Mouse (Mus musculus): ENCODE results near the gene Usp28. TPM values are rescaled to one million over a fixed set of nuclear protein-coding genes. Genes with fewer than 3 reads are reported as not detected.

Gene Usp28
- polyA plus RNA-seq, 1 experiment from 2014 or later = 31.6 TPM

DNA sequence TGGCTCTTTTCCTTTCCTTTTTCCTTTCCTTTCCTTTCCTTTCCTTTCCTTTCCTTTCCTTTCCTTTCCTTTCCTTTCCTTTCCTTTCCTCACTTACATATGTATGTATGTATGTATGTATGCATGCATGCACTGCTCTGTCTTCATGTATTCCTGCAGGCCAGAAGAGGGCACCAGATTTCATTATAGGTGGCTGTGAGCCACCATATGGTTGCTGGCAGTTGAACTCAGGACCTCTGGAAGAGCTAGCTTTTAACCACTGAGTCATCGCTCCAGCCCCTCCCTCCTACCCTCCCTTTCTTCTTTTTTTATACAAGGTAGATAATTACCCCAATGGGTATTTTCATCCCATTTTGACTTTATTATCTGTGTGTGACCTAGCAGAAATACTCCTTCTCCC lies 10.6 kb downstream of the Usp28 start:
- Histone ChIP-seq H3K4me1 (replicated peaks; ENCODE audit: control insufficient read depth, insufficient read depth, low read length) (no peaks in the 10 kb centered on the region), H3K4me2 (ENCODE audit: low read depth, low read length) (no peak overlapping the region), H3K9me3 (ENCODE audit: control insufficient read depth, low read length) (no peaks in the 10 kb centered on the region), H3K36me3 (ENCODE audit: control insufficient read depth, insufficient read depth, low read length) (no peaks in the 10 kb centered on the region; the same call in 1 of the 2 replicates), H3K9ac (ENCODE audit: low read length) (no peak overlapping the region), H3K4me3 (ENCODE audit: low read length) (no peak overlapping the region), H3K27me3 (ENCODE audit: control insufficient read depth, insufficient read depth, low read depth, low read length) (no peaks in the 10 kb centered on the region), H3K27ac (ENCODE audit: low read length) (no peak overlapping the region)
- ATAC-seq (ENCODE audit: low read depth) = no peak
- WGBS = 100% methylated on average over 1 of the region's 1 CpGs

DNA sequence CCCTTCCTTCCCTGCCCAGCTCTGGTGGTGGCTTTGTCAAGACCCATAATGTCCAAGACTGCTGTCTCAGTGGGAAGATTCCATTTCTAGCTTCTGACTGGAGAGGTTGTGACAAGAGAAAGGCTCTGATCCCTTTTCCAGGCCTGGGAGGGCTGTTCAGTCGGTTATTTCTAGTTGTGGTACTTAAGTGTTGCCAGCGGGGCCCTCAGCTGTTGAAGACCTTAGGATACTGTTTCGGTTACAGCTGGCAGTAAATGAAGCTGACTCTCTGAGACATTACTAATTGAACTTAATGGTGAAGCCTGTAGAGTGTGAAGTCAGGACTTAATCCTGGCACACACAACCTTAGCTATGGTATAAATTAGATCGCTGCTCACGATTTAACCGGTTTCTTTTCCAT lies 14.1 kb downstream of the Usp28 start:
- Histone ChIP-seq H3K9me3 (ENCODE audit: control insufficient read depth, low read length) (no peaks in the 10 kb centered on the region), H3K4me3 (ENCODE audit: low read length) (no peak overlapping the region), H3K27me3 (ENCODE audit: control insufficient read depth, insufficient read depth, low read depth, low read length) (no peaks in the 10 kb centered on the region), H3K4me1 (replicated peaks; ENCODE audit: control insufficient read depth, insufficient read depth, low read length) (no peaks in the 10 kb centered on the region), H3K36me3 (ENCODE audit: control insufficient read depth, insufficient read depth, low read length) (peaks cover 11% of the 10 kb centered on the region), H3K27ac (ENCODE audit: low read length) (no peak overlapping the region), H3K9ac (ENCODE audit: low read length) (no peak overlapping the region), H3K4me2 (ENCODE audit: low read depth, low read length) (no peak overlapping the region)
- WGBS = 84% methylated on average over 6 of the region's 6 CpGs
- ATAC-seq (ENCODE audit: low read depth) = no peak

DNA sequence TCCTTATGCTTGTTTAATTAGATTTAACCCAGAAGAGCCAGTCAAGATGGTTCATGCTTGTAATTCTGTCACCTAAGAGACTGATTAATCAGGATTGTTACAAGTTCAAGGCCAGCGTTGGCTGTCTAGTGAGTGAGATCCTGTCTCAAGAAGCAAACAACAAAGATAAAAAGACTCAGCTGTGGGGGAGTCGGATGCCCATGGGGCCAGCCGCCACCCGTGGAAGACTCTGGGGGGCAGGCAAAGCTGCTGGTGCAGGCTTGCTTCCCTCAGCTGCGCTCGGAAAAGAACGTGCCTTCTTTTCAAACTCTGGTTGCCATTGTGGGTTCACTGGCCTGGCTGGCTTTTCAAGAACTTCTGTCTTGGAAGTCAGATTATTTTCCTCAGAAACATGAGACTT lies 30.6 kb downstream of the Usp28 start:
- Histone ChIP-seq H3K4me3 (ENCODE audit: low read length) (no peak overlapping the region), H3K9me3 (ENCODE audit: control insufficient read depth, low read length) (no peaks in the 10 kb centered on the region), H3K4me2 (ENCODE audit: low read depth, low read length) (no peak overlapping the region), H3K27ac (ENCODE audit: low read length) (no peak overlapping the region), H3K36me3 (ENCODE audit: control insufficient read depth, insufficient read depth, low read length) (peaks cover 44% of the 10 kb centered on the region), H3K27me3 (ENCODE audit: control insufficient read depth, insufficient read depth, low read depth, low read length) (no peaks in the 10 kb centered on the region), H3K4me1 (replicated peaks; ENCODE audit: control insufficient read depth, insufficient read depth, low read length) (no peaks in the 10 kb centered on the region), H3K9ac (ENCODE audit: low read length) (no peak overlapping the region)
- ATAC-seq (ENCODE audit: low read depth) = no peak
- WGBS = 77% methylated on average over 7 of the region's 7 CpGs

DNA sequence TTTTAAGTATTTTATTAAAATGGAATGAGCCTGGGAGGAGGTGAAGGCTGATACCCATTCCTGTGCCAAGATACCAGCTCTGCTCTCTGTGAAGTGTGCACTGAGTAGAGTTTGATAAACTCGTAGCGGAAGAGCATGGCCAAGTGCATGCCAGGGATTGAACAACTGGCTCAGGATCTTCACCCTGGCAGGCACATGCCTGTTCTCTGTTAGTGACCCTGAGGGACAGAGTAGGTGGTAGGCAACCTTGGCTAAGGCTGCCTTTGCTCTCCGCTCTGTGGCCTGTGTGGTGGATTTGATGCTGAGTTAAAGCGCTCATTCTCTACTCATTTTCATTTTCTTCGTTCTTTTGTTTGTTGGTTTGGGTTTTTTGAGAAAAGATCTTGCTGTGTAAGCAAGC lies 36.1 kb downstream of the Usp28 start:
- H3K9ac ChIP-seq (ENCODE audit: low read length) = no peak overlapping the region
- no peaks in the 10 kb centered on the region for H3K4me1 ChIP-seq (replicated peaks; ENCODE audit: control insufficient read depth, insufficient read depth, low read length)
- no peak overlapping the region for H3K27ac ChIP-seq (ENCODE audit: low read length)
- ATAC-seq (ENCODE audit: low read depth) = no peak
- no peaks in the 10 kb centered on the region for H3K27me3 ChIP-seq (ENCODE audit: control insufficient read depth, insufficient read depth, low read depth, low read length)
- H3K9me3 ChIP-seq (ENCODE audit: control insufficient read depth, low read length) = no peaks in the 10 kb centered on the region
- 92% methylated on average over 5 of the region's 5 CpGs for WGBS
- H3K36me3 ChIP-seq (ENCODE audit: control insufficient read depth, insufficient read depth, low read length) = peaks cover 11% of the 10 kb centered on the region
- no peak overlapping the region for H3K4me3 ChIP-seq (ENCODE audit: low read length)
- H3K4me2 ChIP-seq (ENCODE audit: low read depth, low read length) = no peak overlapping the region

DNA sequence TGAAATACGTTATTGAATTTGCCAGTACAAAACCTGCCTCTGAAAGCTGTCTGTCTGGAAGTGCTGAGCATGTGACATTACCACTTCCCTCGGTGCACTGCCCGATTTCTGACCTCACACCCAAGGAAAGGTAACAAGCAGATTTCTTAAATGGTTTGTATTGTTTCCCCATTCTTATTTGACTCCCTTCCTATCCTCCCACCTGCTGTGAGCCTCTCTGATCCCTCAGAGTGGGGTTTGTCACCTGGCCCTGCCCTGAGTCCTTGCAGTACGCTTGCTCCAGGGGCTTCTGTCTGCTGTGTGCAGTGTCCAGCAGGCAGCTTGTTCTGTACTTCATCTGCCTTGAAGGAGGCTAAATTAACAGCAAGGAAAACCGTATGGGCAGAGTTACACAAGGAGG lies 38.8 kb downstream of the Usp28 start:
- Histone ChIP-seq H3K36me3 (ENCODE audit: control insufficient read depth, insufficient read depth, low read length) (peaks cover 19% of the 10 kb centered on the region), H3K27ac (ENCODE audit: low read length) (no peak overlapping the region), H3K4me3 (ENCODE audit: low read length) (no peak overlapping the region), H3K9me3 (ENCODE audit: control insufficient read depth, low read length) (no peaks in the 10 kb centered on the region), H3K9ac (ENCODE audit: low read length) (no peak overlapping the region), H3K4me1 (replicated peaks; ENCODE audit: control insufficient read depth, insufficient read depth, low read length) (no peaks in the 10 kb centered on the region), H3K4me2 (ENCODE audit: low read depth, low read length) (no peak overlapping the region), H3K27me3 (ENCODE audit: control insufficient read depth, insufficient read depth, low read depth, low read length) (no peaks in the 10 kb centered on the region)
- no peak for ATAC-seq (ENCODE audit: low read depth)
- WGBS = 80% methylated on average over 5 of the region's 5 CpGs

DNA sequence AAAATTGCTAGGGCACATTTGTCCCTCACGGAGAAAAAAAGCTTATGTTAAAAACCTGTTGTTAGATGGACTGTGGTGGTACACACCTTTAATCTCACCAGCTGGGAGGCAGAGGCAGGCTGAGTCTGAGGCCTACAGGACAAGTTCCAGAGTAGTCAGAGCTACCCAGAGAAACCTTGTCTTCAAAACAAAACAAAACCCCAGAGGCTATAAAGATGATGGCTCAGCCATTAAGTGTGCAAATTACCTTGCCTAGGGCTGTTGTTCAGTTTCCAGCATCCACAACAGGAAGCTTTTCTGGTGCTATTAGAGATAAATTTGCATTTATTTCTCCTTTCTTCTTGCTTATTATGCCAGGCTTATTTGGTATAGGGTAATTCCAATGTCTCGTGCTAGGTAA lies 39.4 kb downstream of the Usp28 start:
- no peak for ATAC-seq (ENCODE audit: low read depth)
- no peak overlapping the region for H3K4me3 ChIP-seq (ENCODE audit: low read length)
- H3K4me1 ChIP-seq (replicated peaks; ENCODE audit: control insufficient read depth, insufficient read depth, low read length) = no peaks in the 10 kb centered on the region
- no peak overlapping the region for H3K9ac ChIP-seq (ENCODE audit: low read length)
- H3K9me3 ChIP-seq (ENCODE audit: control insufficient read depth, low read length) = no peaks in the 10 kb centered on the region
- no peak overlapping the region for H3K4me2 ChIP-seq (ENCODE audit: low read depth, low read length)
- H3K36me3 ChIP-seq (ENCODE audit: control insufficient read depth, insufficient read depth, low read length) = peaks cover 19% of the 10 kb centered on the region
- no peak overlapping the region for H3K27ac ChIP-seq (ENCODE audit: low read length)
- 87% methylated on average over 2 of the region's 2 CpGs for WGBS
- H3K27me3 ChIP-seq (ENCODE audit: control insufficient read depth, insufficient read depth, low read depth, low read length) = no peaks in the 10 kb centered on the region

DNA sequence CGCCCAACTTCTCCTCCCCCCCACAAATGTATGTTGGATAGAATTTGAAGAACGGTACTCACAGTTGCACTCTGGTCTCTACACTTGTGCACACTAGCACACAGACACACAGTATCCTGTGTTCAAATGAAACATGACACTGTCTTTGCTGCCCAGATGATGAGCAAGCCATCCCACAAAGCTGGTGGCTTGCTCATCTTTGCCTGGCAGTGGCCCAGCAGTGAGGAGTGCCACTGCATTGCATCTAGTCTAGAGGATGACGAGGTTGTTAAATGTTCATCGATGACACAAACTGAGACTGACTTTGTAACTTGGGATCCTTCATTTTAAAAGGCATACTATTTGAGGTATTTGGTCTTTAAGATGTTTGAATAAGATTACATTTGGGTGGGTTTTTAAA lies 49.6 kb downstream of the Usp28 start:
- no peak overlapping the region for H3K9ac ChIP-seq (ENCODE audit: low read length)
- no peaks in the 10 kb centered on the region for H3K27me3 ChIP-seq (ENCODE audit: control insufficient read depth, insufficient read depth, low read depth, low read length)
- H3K4me1 ChIP-seq (replicated peaks; ENCODE audit: control insufficient read depth, insufficient read depth, low read length) = no peaks in the 10 kb centered on the region
- peaks cover 37% of the 10 kb centered on the region for H3K36me3 ChIP-seq (ENCODE audit: control insufficient read depth, insufficient read depth, low read length)
- 88% methylated on average over 4 of the region's 4 CpGs for WGBS
- ATAC-seq (ENCODE audit: low read depth) = no peak
- no peak overlapping the region for H3K4me2 ChIP-seq (ENCODE audit: low read depth, low read length)
- no peak overlapping the region for H3K4me3 ChIP-seq (ENCODE audit: low read length)
- H3K27ac ChIP-seq (ENCODE audit: low read length) = no peak overlapping the region
- H3K9me3 ChIP-seq (ENCODE audit: control insufficient read depth, low read length) = no peaks in the 10 kb centered on the region

DNA sequence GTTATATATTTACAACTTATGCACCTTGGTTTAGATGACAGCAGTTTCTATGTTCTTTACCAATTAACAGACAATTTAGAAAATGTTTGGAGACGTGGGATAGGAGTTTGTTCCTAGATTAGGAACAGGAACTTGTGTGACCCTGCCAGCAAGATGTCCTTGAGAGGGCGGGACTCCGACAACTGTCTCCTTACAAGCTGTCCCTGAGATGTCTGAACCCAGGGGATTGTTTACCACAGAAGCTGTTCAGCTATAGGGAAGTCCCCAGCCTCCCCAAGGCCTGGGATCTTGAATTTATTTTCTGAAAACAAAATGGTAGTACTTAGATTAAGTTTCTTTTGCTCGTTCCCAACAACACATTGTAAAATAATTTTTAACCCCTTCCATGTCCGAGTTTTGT lies 65.7 kb downstream of the Usp28 start:
- no peaks in the 10 kb centered on the region for H3K9me3 ChIP-seq (ENCODE audit: control insufficient read depth, low read length)
- H3K4me2 ChIP-seq (ENCODE audit: low read depth, low read length) = no peak overlapping the region
- no peak overlapping the region for H3K27ac ChIP-seq (ENCODE audit: low read length)
- no peak overlapping the region for H3K9ac ChIP-seq (ENCODE audit: low read length)
- WGBS = 59% methylated on average over 5 of the region's 5 CpGs
- H3K27me3 ChIP-seq (ENCODE audit: control insufficient read depth, insufficient read depth, low read depth, low read length) = no peaks in the 10 kb centered on the region
- no peaks in the 10 kb centered on the region for H3K36me3 ChIP-seq (ENCODE audit: control insufficient read depth, insufficient read depth, low read length)
- ATAC-seq (ENCODE audit: low read depth) = no peak
- no peaks in the 10 kb centered on the region; the same call in 1 of the 2 replicates for H3K4me1 ChIP-seq (replicated peaks; ENCODE audit: control insufficient read depth, insufficient read depth, low read length)
- H3K4me3 ChIP-seq (ENCODE audit: low read length) = no peak overlapping the region

DNA sequence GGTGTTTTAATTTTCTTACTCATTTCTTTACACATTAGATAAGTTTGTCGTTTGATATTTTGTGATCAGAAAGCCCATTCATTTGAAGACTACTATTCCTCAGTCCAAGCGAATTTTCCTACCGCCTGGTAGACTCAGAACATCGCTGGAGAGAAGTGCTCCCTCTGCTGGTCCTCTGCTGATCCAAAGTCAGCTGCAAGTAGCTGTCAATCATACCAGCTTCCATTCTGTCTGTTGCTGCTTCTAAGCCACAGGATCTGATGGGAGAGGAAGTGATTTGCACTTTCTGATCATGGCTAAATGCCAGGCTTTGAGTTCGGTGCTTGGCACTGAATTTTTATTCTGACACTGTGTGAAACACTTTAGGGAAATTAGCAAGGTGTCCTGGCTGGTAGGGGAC lies 66.2 kb downstream of the Usp28 start:
- H3K4me2 ChIP-seq (ENCODE audit: low read depth, low read length) = no peak overlapping the region
- no peak overlapping the region for H3K27ac ChIP-seq (ENCODE audit: low read length)
- H3K27me3 ChIP-seq (ENCODE audit: control insufficient read depth, insufficient read depth, low read depth, low read length) = no peaks in the 10 kb centered on the region
- peaks cover 2% of the 10 kb centered on the region; the same call in 1 of the 2 replicates for H3K4me1 ChIP-seq (replicated peaks; ENCODE audit: control insufficient read depth, insufficient read depth, low read length)
- no peak overlapping the region for H3K4me3 ChIP-seq (ENCODE audit: low read length)
- H3K36me3 ChIP-seq (ENCODE audit: control insufficient read depth, insufficient read depth, low read length) = no peaks in the 10 kb centered on the region
- H3K9ac ChIP-seq (ENCODE audit: low read length) = no peak overlapping the region
- H3K9me3 ChIP-seq (ENCODE audit: control insufficient read depth, low read length) = no peaks in the 10 kb centered on the region
- 14% methylated on average over 5 of the region's 5 CpGs for WGBS
- no peak for ATAC-seq (ENCODE audit: low read depth)

DNA sequence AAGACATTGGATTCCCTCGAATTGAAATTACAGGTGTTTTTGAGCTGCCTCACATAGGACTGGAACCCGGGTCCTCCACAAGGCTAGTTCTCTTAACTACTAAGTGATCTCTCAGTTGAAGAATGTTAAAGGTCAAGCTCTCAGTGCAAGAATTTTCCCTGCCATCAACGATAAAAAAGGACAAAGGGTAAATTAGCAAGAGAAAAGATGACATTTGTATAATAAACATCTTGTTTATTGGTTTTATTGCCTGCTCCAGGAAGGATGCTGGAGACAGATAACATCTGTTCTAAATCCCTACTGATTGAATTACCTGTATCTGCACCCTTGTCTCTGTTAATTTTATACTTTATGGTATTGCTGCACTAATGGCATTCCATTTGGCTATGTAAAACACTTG lies 68.9 kb downstream of the Usp28 start:
- no peak overlapping the region for H3K27ac ChIP-seq (ENCODE audit: low read length)
- H3K9me3 ChIP-seq (ENCODE audit: control insufficient read depth, low read length) = no peaks in the 10 kb centered on the region
- H3K4me1 ChIP-seq (replicated peaks; ENCODE audit: control insufficient read depth, insufficient read depth, low read length) = peaks cover 6% of the 10 kb centered on the region; the same call in 1 of the 2 replicates
- ATAC-seq (ENCODE audit: low read depth) = no peak
- H3K9ac ChIP-seq (ENCODE audit: low read length) = no peak overlapping the region
- H3K36me3 ChIP-seq (ENCODE audit: control insufficient read depth, insufficient read depth, low read length) = peaks cover 4% of the 10 kb centered on the region; the same call in 1 of the 2 replicates
- 67% methylated on average over 3 of the region's 3 CpGs for WGBS
- no peak overlapping the region for H3K4me3 ChIP-seq (ENCODE audit: low read length)
- H3K27me3 ChIP-seq (ENCODE audit: control insufficient read depth, insufficient read depth, low read depth, low read length) = no peaks in the 10 kb centered on the region
- H3K4me2 ChIP-seq (ENCODE audit: low read depth, low read length) = no peak overlapping the region

All from lung, embryonic 16.5 days (tissue).